Mouse (Mus musculus) forebrain, embryonic 16.5 days (tissue): ENCODE results near the gene Dnajc5. TPM values are rescaled to one million over a fixed set of nuclear protein-coding genes. Genes with fewer than 3 reads are reported as not detected.

Source experiments
- ATAC-seq: fragments of 200-750 bp; cut with Nextera tagmentation; 2 replicates; pipeline ENCODE4 v1.8.0; 2017; ENCODE audit warnings: mild to moderate bottlenecking, moderate library complexity
- H3K27ac ChIP-seq: fragments of 300-500 bp; sonication (generic); 2 replicates; pipeline ENCODE4 v1.5.1; 2014; ENCODE audit warnings: low read length, control low read depth
- H3K27me3 ChIP-seq: fragments of 300-500 bp; sonication (generic); replicated peaks from 2 replicates; pipeline ENCODE4 v1.6.1; 2014; ENCODE audit warnings: low read length; ENCODE audit not compliant: control insufficient read depth, insufficient read depth
- H3K36me3 ChIP-seq: fragments of 300-500 bp; sonication (generic); 2 replicates; pipeline ENCODE4 v1.6.1; 2014; ENCODE audit not compliant: control insufficient read depth, insufficient read depth
- H3K4me1 ChIP-seq: fragments of 300-500 bp; sonication (generic); replicated peaks from 2 replicates; pipeline ENCODE4 v1.6.1; 2014; ENCODE audit warnings: low read length; ENCODE audit not compliant: control insufficient read depth, insufficient read depth
- H3K4me2 ChIP-seq: fragments of 300-500 bp; sonication (generic); 2 replicates; pipeline ENCODE4 v1.6.1; 2014; ENCODE audit warnings: mild to moderate bottlenecking, low read length, control low read depth
- H3K4me3 ChIP-seq: fragments of 300-500 bp; sonication (generic); replicated peaks from 2 replicates; pipeline ENCODE4 v1.5.1; 2014; ENCODE audit warnings: mild to moderate bottlenecking, low read length, control low read depth
- H3K9ac ChIP-seq: fragments of 300-500 bp; sonication (generic); replicated peaks from 2 replicates; pipeline ENCODE4 v1.6.1; 2014; ENCODE audit warnings: low read depth, low read length, control low read depth
- H3K9me3 ChIP-seq: fragments of 300-500 bp; sonication (generic); 2 replicates; pipeline ENCODE4 v1.6.1; 2016; ENCODE audit warnings: low read length; ENCODE audit not compliant: control insufficient read depth
- whole genome bisulfite sequencing: fragments of 180-500 bp; shearing (Covaris S2); extraction: QIAGEN DNeasy Blood & Tissue Kit; methylation state at CpG from one replicate; pipeline ENCODE4 v1.1.7; 2014; 5-methylcytosine and 5-hydroxymethylcytosine counted together
- microRNA-seq: library from miRNA; unstranded; fragments of <30 nt; microRNA quantifications from one replicate; pipeline ENCODE4, GENCODE M21; 2017
- polyA plus RNA-seq: library from polyadenylated mRNA; unstranded; fragments of >200 nt; fragmentation: Nextera tagmentation; extraction: Ambion mirVana; gene quantifications from 2 replicates; pipeline ENCODE4 v1.2.1, GENCODE M21; 2015

Dnajc5 gene
- polyA plus RNA-seq, 1 experiment from 2014 or later: 239 TPM

- H3K4me1 ChIP-seq: peaks cover 33% of the 10 kb centered on the region
- no peaks in the 10 kb centered on the region for H3K36me3 ChIP-seq
- no peaks in the 10 kb centered on the region for H3K9me3 ChIP-seq
- peak within 1 kb of the TSS; percentile 61 for H3K4me3 ChIP-seq
- no peaks in the 10 kb centered on the region for H3K27me3 ChIP-seq
- peak within 1 kb of the TSS; percentile 83 for H3K27ac ChIP-seq
- under 1% methylated on average over 71 of the region's 71 CpGs for WGBS
- peak; percentile 29 for ATAC-seq
- peak within 1 kb of the TSS; percentile 85 for H3K4me2 ChIP-seq
- peak within 1 kb of the TSS; percentile 95 for H3K9ac ChIP-seq
These were observed 78.4 kb downstream of the Dnajc5 start, which contains the start of gene Samd10 for GRCm38 (mm10) chr2:181598454-181599351. TSS of gene Samd10 (minus strand) at chr2:181599212.

DNA sequence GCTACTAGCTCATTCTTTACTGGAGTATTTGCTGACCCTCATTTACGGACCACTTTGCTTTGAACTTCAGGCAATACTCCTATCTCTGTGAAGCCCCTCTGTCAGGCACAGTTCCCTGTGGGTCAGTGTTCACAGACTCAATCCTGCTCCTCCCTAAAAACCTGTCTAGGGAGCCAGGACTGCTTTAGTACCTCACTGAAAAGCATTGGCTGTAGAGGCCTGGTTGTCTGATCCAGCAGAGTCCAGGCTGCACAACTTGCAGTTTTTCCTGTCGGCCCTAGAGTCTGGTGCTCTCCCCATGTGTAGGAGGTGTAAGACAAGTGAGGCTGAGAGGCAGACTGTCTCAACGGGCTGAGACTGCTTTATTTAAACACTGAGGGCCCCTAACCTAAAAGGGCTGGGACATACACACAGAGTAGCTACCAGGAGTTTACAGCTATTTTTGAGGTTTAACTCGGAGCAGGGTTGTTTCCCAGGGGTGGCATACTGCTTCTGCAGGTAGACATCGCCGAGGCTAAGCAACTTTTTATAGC lies 80.0 kb downstream of the Dnajc5 start:
- peak overlapping the region; percentile 69; the same call in 1 of the 2 replicates for H3K9ac ChIP-seq
- ATAC-seq: no peak
- H3K27me3 ChIP-seq: no peaks in the 10 kb centered on the region
- 66% methylated on average over 6 of the region's 6 CpGs for WGBS
- peaks cover 33% of the 10 kb centered on the region for H3K4me1 ChIP-seq
- peak overlapping the region; percentile 66 for H3K4me2 ChIP-seq
- no peaks in the 10 kb centered on the region for H3K9me3 ChIP-seq
- peak overlapping the region; percentile 97 for H3K4me3 ChIP-seq
- H3K36me3 ChIP-seq: no peaks in the 10 kb centered on the region
- H3K27ac ChIP-seq: no peak overlapping the region

DNA sequence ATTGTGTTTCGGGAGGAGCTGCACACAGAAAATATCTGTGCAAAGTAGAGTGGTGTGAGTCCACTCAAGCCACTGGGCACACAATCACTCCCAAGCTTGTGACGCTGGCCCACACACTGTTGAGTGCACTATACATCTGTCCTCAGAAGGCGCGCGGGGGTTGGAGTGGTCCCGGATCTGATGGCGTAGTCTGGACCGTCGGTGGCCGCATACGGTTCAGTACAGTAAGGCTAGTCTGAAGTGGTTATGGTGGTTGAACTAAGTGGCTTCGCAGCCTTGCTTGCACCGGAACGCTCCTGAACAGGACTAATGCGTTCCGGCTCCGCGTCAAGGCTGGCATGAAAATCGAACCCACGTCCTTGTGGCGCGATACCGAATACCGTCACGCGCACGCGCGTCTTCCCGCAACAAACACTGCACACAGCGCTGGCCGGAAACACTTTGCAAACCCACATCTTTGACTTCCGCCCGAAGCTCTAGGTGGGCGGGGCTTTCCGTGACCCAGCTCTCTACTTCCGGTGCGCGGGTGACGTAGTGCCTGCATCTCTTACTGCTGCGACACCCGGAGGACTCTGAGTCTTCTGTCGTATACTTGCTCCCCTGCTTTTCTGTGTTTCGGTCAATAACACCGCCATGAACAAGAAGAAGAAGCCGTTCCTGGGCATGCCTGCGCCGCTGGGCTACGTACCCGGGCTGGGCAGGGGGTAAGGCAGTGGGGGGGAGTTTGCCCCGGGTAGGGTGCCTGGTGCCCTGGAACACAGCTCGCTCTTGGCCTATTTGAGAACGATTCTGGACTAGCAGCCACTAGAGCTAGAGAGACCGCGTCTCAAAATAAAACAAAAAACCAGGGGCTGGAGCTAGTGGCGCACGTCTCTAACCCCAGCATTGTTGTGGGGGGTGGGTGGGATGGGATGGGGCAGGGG lies 80.8 kb downstream of the Dnajc5 start:
- H3K27ac ChIP-seq: peak overlapping the region; percentile 82
- H3K4me1 ChIP-seq: peaks cover 33% of the 10 kb centered on the region
- peak overlapping the region; percentile 92 for H3K9ac ChIP-seq
- H3K4me2 ChIP-seq: peak overlapping the region; percentile 66
- 1% methylated on average over 57 of the region's 57 CpGs for WGBS
- H3K4me3 ChIP-seq: peak overlapping the region; percentile 97
- ATAC-seq: peak; percentile 95
- no peaks in the 10 kb centered on the region for H3K9me3 ChIP-seq
- H3K27me3 ChIP-seq: no peaks in the 10 kb centered on the region
- no peaks in the 10 kb centered on the region for H3K36me3 ChIP-seq

GRCm38 (mm10) chr2:181601751-181602145 lies 81.5 kb downstream of the Dnajc5 start:
- Histone ChIP-seq H3K9ac (peak overlapping the region; percentile 92), H3K9me3 (no peaks in the 10 kb centered on the region), H3K27ac (no peak overlapping the region), H3K36me3 (no peaks in the 10 kb centered on the region), H3K4me2 (peak overlapping the region; percentile 66), H3K4me1 (peaks cover 33% of the 10 kb centered on the region), H3K27me3 (no peaks in the 10 kb centered on the region), H3K4me3 (peak overlapping the region; percentile 97)
- no peak for ATAC-seq
- WGBS: 28% methylated on average over 10 of the region's 10 CpGs

DNA sequence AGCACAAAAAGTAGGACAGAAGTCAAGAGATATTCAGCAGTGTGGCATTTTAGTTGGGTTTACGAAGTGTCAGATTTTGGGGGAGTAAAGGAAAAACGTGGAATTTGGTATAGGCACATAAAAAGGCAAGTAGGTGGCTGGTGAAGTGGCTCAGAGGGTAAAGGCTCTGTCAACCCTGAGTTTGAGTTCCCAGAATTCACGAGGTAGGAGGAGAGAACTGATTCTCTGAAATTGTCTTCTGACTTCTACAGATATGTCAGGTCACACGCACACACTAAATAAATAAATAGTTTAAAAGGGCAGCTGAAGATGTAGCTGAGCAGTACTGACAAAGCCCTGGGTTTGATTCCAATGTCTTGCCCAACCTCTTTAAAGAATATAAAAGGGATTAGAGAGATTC lies 82.1 kb downstream of the Dnajc5 start:
- Histone ChIP-seq H3K9ac (no peak overlapping the region), H3K27me3 (no peaks in the 10 kb centered on the region), H3K4me2 (peak overlapping the region; percentile 66), H3K27ac (no peak overlapping the region), H3K4me3 (no peak overlapping the region), H3K9me3 (no peaks in the 10 kb centered on the region), H3K4me1 (peaks cover 33% of the 10 kb centered on the region), H3K36me3 (no peaks in the 10 kb centered on the region)
- no peak for ATAC-seq
- 76% methylated on average over 4 of the region's 4 CpGs for WGBS

Small RNA genes within 50 kb of the gene (microRNA-seq; reads per million reads assigned to microRNA genes)
- gene Mir7006: not detected

Other genes with a start within 250 kb of the Dnajc5 start
- 22.0 and 22.7 TPM in 2 replicates for gene Gmeb2, start 232.4 kb upstream of the Dnajc5 start, polyA plus RNA-seq
- gene Stmn3, start 206.0 kb upstream of the Dnajc5 start, polyA plus RNA-seq: 899 and 1,155 TPM in 2 replicates
- 35.3 and 42.5 TPM in 2 replicates for gene Rtel1, start 200.7 kb upstream of the Dnajc5 start, polyA plus RNA-seq
- gene Zgpat, start 155.6 kb upstream of the Dnajc5 start, polyA plus RNA-seq: 81.6 and 91.5 TPM in 2 replicates
- gene Arfrp1, start 155.1 kb upstream of the Dnajc5 start, polyA plus RNA-seq: 93.7 and 107 TPM in 2 replicates
- 52.1 and 61.1 TPM in 2 replicates for gene Lime1, start 140.4 kb upstream of the Dnajc5 start, polyA plus RNA-seq
- 9.5 and 11.9 TPM in 2 replicates for gene Zbtb46, start 61.1 kb upstream of the Dnajc5 start, polyA plus RNA-seq
- not detected in 2 replicates for gene Abhd16b, start 27.3 kb upstream of the Dnajc5 start, polyA plus RNA-seq
- 135 and 139 TPM in 2 replicates for gene Tpd52l2, start 23.3 kb upstream of the Dnajc5 start, polyA plus RNA-seq
- gene Uckl1, start 64.4 kb downstream of the Dnajc5 start, polyA plus RNA-seq: 58.5 and 69.8 TPM in 2 replicates
- gene Prpf6, start 71.4 kb downstream of the Dnajc5 start, polyA plus RNA-seq: 74.5 and 80.1 TPM in 2 replicates
- gene Zfp512b, start 72.3 kb downstream of the Dnajc5 start, polyA plus RNA-seq: 60.6 and 79.8 TPM in 2 replicates
- 99.8 and 128 TPM in 2 replicates for gene Samd10, start 78.7 kb downstream of the Dnajc5 start, polyA plus RNA-seq
- 0.49 TPM in 1 of 2 replicates, not detected in the other for gene Gm29797, start 136.5 kb downstream of the Dnajc5 start, polyA plus RNA-seq
- gene Sox18, start 151.2 kb downstream of the Dnajc5 start, polyA plus RNA-seq: 13.8 and 15.3 TPM in 2 replicates
- gene Tcea2, start 159.8 kb downstream of the Dnajc5 start, polyA plus RNA-seq: 58.3 and 60.5 TPM in 2 replicates
- 61.2 and 63.3 TPM in 2 replicates for gene Rgs19, start 173.5 kb downstream of the Dnajc5 start, polyA plus RNA-seq
- not detected in 2 replicates for gene Lkaaear1, start 178.0 kb downstream of the Dnajc5 start, polyA plus RNA-seq
- gene Oprl1, start 194.5 kb downstream of the Dnajc5 start, polyA plus RNA-seq: 46.8 and 64.1 TPM in 2 replicates
- gene Myt1, start 242.8 kb downstream of the Dnajc5 start, polyA plus RNA-seq: 24.1 and 24.2 TPM in 2 replicates